Mouse (Mus musculus): ENCODE measurements around the gene Bcl2l2.

Bcl2l2 gene

DNA sequence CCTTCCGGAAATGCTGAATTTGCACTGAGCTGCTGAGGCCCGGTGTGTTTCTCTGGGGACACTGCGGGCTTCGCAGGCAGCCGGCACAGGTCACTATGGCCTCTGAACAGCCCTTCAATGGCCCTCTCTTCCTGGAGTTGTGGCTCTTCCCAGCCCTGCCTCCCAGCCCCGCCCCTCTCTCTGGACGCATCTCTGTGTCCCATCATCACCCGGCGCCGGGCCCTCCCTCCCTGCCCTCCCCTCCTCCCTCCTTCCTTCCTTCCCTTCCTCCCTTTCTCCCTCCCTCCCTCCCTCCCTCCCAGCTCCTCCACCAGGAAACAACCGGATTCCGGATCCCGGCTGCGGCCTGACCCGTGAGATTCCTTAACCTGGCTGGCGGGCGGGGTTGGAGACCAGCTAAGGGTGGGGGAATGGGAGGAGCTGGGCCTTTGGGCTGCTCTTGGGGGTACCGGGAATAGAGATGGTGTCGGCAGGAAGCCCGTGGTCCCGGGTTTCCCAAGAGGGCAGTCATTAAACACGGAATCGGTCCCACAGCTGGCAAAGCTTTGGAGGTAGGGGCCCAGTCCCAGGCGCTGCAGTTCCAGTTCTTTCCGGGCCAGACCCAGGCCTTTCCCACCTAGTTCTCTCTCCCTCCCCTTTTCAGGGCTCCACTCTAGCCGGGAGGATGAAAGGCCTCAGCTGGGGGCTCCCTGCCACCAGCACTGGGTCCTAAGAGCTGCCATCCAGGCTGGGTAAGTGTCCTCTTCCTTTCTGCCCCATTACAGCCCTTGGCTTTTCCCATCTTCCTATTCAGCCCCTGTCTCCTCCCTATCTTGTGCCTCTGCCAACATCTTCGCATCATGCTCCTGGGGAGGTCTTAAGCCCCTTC, at the start of gene Bcl2l2, which contains the start of gene Gm20521:
TSS of gene Bcl2l2 (plus strand) at position 224 of the 868 bp plus-strand sequence.
TSS of gene Gm20521 (plus strand) at position 288 of the 868 bp plus-strand sequence.
- DNase-seq (ENCODE audit: low read depth), result no peak

DNA sequence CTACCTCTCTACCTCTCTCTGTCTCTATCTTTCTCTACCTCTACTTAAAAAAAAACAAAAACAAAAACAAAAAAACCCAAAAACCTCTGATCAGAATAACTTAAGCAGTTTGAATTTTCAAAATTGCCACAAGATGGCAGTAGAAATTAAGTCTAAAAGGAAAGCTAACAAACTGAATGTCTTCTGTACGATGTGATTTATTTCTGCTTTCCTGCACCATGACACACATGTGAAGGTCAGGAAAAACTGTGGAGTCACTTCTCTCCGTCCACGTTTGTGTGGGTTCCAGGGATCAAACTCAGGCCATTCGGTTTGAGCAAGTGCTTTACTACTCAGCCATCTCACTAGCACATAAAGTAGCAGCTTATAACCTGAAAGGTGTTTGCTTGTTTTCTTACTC, 39.7 kb upstream of the Bcl2l2 start:
- DNase-seq (ENCODE audit: low read depth), result peak; percentile 38

DNA sequence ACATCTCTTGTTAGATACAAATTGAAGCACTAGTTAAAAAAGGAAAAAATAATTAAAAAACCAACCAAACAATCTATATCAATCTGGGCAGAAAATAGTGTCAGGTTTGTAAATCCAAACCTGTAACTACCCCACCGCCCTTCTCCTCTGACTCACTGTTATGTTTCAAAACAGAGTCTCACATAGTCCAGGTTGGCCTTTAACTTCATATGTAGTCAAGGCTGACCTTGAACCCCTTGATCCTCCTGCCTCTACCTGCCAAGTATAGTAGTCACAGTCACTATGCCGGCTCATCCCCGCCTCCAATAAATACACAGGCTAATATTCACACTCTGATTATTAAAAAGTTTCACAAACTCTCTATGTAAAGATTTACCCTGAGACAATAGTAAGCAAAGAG, 27.5 kb upstream of the Bcl2l2 start:
- DNase-seq (ENCODE audit: low read depth), result no peak

DNA sequence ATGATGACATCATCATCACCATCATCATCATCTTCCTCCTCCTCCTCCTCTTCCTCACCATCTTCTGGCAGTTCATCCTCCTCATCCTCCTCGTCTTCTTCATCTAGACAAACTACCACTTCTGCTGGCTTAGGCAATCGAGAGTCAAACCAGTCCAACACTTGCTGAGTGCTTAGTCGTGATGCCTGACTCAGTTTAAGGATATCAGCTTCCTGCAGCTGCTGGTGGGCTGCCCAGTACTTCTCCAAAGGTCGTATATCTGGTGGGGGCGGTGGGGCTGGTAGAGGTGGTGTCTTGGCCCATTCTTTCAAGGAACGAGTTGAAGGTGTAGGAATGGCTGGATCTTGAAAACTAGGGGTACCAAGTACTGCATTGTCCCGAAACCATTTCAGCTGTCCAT, 26.5 kb upstream of the Bcl2l2 start:
- DNase-seq (ENCODE audit: low read depth), result no peak

DNA sequence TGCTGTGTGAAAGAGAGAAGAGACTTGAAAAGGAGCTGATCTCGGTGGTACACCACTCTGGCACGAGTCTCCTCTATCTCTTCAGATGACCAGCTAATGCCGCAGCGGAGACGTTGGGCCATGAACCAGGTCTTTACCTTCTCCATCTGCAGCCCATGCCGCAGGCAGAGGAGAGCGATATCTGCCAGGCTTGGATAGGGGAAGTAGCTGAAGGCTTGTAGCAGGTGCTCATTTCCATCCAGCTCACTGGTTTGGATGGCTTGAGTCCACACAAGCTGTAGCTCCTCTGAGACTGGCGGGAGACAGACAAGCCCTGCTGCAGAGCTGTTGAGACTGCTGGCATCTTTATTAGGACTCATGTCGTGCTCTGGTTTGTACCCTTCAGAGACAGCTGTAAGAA, 25.3 kb upstream of the Bcl2l2 start:
- no peak for DNase-seq (ENCODE audit: low read depth)

DNA sequence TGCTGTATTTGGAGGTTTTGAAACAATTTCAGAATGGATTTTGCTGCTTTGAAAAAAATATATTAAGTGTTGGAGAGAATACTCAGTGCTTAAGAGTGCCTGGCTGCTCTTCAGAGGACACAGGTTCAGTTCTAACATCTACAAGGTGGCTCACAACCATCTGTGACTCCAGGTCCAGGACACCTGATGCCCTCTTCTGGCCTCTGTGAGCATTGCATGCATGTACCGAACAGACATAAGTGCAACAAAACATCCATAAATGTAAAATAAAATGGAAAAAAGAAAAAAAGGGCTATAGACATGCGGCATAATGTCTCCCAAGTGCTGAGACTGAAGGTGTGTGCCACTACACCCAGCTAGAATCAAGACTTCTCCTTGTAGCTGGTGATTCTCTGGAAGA, 22.7 kb upstream of the Bcl2l2 start:
- no peak for DNase-seq (ENCODE audit: low read depth)

DNA sequence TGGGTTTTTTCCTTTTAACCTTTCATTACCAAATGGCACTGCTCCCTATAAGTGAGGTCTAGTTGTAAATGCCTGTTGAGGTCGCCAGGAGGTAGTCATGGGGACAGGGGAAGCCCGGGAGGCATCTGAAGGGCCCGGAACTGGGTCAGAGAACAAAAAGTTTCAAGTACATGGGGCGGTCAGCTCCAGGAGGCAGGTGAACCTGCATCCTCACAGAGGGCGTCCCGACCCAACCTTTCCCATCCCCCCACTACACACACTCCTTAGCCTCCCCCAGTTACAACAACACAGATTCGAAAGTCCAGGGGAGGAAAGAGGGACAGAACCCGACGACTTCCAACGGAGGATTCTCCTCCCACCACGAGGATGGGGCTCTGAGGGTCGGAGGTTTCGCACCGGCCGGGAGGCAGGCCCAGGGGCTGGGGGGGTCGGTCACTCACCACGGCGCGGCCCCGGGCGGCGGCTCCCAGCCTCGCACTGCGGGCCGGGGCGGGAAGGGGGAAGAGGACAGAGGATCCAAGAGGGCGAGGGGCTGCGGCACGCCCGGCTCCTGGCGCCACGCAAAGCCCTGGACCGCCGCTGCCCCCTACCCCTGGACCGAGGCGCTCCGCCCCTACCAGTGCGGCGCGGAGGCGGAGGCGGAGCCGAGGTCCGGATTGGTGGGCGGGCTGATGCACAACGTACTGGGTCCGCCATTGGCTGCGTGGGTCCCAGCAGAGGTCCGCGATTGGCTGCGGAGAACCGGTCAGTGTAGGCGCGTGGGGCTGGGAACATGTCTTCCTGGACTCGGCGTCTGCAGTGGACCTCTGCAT, 19.5 kb upstream of the Bcl2l2 start:
- DNase-seq (ENCODE audit: low read depth), result peak; percentile 81

DNA sequence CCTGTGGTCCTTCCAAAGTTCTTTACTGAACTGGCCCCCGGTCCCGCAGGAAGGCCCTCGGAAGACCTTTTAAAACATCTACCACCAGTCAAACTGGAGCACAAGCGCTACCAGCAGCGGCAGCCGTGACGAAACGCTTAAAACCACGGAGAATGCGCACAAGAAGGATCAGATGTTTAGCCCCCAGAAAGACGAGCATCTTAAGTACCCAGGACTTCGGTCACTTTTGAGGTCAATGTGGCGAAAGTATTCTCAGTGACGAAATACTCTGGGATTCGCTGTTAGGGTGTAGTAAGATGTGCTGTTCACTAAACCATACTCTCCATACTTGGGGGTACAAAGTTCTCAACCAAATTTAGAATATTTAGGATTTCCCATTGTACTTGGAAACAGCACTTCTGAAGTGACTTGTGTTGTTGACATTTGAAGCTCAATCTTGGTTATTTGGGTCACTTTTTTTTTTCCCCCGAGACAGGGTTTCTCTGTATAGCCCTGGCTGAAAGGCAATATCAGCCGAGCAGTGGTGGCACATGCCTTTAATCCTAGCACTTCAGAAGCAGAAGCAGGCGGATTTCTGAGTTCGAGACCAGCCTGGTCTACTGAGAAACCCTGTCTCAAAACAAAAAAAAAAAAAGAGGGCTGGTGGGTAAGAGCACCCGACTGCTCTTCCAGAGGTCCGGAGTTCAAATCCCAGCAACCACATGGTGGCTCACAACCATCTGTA, 18.7 kb upstream of the Bcl2l2 start:
- DNase-seq (ENCODE audit: low read depth), result no peak

DNA sequence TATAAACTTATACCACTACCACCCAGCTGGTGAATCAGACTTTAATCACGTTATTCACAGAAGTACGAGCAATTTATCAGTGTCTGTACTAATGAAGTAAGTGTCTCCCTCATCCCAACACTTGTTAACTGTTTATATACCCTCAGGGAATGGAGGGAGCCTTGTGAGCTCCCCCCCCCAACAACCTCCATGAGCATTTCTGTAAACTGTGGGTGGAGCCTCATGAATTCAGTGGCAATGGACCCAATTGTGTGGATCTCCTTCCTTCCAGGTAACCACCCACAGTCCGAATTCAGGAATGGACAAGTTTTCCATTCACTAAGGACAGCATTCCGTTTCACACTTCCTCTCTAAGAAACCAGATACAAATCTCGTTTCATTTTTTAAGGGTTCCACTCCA, 17.6 kb upstream of the Bcl2l2 start:
- no peak for DNase-seq (ENCODE audit: low read depth)

DNA sequence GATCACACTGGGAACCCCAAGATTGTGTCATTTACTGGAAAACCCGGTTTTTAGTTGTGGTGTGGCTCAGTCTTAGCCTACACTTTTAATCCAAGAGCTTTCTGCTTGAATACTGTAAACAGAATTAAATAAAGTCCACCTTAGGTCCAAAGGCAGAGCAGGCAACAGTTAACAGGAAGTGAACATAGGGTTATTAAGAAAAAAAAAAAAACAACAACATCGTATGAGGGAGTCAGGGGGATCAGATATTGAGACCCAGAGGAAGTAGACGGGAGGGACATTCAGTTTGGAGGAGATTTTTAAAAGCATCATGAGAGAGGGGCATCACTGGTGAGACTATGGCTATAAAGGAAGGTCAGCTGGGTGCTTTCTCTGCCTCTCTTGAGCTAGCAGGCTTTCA, 16.9 kb upstream of the Bcl2l2 start:
- no peak for DNase-seq (ENCODE audit: low read depth)

DNA sequence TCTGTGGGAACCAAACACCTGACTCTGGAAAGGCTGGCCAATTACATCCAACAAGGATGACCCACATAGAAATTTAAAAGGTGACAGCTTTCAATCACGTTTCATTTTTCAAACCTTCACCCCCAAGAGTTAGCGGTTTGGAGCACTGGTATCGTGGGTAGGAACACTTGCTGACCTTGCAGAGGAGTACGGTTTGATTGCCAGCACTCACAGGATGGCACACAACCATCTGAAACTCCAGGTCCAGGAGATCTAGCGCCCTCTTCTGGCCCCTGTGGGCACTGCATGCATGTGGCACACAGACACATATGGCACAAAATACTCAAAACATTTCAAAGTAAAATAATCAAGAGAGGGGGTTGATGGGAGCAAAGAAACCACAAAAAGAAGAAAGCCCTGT, 16.2 kb upstream of the Bcl2l2 start:
- DNase-seq (ENCODE audit: low read depth), result no peak

DNA sequence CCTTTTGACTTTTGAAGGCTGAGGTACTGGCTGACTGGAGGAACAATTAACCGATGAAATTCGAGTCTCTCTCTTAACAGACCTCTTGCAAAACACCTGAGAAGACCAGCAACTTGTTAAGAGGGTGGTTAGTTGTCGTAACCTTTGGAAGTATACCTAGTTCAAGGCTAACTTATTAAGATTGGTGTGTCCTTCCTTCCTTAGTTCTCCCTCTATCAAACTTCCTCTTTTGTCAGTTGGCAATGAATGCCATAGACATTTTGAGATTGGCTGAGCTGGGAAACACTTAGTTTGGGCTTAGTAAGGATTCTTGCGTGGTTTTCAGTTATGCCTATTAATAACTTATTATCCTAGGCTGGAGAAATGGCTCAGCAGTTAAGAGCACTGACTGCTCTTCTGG, 15.2 kb upstream of the Bcl2l2 start:
- DNase-seq (ENCODE audit: low read depth), result no peak

DNA sequence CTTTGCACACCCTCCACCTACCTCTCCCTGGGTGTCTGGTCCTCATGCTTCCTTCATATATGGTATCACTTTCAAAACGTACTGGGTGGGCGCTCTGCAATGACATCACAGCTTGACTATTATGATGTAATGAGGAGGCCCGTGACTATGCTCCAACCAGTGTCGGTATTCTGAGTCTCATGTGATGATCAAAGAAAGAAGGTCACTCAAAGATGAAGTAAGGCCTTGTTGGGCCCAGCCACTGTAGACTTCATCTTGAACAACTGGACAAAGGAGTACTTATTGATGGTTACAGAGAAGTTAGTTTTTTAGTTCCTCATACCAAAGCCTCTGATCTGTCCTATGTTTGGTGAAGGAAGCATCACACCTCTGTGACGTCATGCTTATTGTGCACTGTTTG, 12.3 kb upstream of the Bcl2l2 start, which contains the start of gene Homez:
TSS of gene Homez (minus strand) at position 101 of the 400 bp plus-strand sequence.
- DNase-seq (ENCODE audit: low read depth), result no peak

DNA sequence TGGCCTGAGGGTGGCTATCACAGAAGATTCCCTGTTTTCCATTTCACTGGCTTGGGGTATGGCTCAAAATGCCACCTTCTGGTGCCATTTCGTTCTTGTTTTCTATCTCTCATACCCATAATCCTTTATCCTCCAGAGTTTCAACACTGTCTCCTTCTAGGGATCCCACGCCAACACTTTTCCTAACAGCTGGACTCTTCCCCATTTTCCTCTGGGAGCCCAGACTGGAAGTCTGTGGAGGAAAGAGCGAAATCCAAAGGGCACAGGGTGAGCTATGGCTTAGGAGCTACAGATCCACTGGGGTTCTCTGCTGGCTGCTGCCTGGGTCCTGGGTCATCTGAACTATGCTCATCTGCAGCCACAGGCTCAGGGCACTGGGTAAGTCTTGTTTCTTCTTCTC, 9.0 kb upstream of the Bcl2l2 start:
- no peak for DNase-seq (ENCODE audit: low read depth)

DNA sequence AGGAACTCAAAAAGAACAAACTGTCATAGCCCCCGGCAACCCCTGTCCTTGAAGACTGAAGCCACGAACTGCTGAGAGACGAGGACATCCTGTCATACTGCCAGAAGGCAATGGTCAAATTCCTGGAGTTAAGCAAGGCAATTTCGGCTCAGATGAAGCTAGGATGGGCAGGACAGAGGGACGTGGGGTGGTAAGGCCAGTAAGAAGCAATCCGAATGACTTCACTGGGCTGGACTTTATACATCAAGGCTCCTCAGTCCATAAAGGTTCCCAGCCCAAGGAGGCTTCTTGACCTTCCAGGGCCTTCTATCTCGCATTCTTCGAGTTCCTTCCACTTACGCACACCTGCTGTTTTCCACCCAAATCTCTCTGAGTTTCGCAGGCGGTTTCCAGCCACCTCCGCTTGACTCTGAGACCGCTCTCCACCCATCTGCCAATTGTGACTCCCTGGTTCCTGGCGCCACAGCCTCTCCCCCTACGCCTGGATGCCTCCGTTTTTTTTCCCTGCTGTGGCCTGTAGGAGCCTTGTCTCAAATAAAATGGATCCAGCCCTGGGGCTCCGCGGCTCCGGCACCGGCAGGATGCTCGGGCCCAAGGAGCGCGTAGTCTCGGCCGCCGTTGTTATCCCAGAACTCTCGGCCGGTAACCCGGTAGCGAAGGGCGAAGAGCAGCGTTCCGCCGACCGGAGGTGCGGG, 7.2 kb upstream of the Bcl2l2 start:
- no peak for DNase-seq (ENCODE audit: low read depth)

DNA sequence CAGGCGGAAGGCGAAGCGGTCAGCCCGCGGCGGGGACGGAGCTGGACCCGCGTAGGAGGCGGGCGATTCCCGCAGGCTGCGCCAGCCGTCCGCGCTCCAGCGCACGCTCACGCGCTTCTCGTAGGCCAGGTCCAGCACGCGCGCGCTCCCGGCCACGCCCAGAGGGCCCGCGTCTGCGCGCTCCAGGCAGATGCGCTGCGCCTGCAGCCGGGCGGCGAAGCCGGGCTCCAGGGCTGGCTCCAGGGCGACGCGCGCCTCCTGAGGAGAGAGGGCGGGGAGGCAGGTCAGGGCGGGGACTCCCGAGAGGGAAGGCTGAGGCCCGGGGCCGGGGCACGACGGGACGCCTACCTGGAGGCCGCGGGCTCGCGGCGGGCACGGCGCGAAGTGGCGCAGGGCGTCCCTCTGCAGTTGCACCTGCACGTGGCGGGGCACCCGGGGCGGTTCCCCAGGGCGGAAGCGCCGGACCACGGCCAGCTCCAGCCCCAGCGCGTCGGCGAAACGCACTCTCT, 6.6 kb upstream of the Bcl2l2 start:
- DNase-seq (ENCODE audit: low read depth), result no peak

DNA sequence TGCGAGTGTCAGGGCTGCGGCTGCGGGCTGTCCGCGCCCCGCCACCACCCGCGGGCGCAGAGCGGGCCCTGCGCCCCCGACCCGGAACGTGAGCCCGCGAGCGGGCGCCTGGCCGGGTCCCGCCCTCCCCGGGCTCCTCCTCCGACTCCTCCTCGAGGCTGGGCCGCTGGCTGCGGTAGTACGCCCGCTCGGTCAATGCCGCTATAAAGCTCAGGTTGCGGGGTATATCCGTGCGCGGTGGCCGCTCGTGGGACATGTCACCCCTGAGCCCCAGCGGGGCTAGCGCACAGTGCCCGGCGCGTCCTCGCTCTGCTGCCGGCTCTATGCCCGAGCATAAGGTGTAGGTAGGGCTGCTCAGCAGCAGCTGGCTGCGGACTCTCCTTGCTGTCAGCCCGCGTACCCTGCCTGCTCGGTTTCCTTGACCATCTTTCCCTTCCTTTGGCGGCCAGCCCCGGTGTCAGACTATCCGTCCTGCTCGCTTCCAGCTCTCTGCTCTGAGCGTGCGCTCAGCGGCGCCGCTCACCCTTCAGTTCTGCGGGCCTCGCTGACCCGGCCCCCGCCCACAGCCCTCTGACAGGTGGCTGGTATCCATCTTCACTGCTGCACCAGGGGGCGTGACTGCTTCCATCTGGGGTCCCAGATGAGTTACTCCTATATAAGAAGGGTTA, 6.0 kb upstream of the Bcl2l2 start, which contains the start of gene Ppp1r3e:
TSS of gene Ppp1r3e (minus strand) at position 503 of the 668 bp plus-strand sequence.
- DNase-seq (ENCODE audit: low read depth), result no peak

DNA sequence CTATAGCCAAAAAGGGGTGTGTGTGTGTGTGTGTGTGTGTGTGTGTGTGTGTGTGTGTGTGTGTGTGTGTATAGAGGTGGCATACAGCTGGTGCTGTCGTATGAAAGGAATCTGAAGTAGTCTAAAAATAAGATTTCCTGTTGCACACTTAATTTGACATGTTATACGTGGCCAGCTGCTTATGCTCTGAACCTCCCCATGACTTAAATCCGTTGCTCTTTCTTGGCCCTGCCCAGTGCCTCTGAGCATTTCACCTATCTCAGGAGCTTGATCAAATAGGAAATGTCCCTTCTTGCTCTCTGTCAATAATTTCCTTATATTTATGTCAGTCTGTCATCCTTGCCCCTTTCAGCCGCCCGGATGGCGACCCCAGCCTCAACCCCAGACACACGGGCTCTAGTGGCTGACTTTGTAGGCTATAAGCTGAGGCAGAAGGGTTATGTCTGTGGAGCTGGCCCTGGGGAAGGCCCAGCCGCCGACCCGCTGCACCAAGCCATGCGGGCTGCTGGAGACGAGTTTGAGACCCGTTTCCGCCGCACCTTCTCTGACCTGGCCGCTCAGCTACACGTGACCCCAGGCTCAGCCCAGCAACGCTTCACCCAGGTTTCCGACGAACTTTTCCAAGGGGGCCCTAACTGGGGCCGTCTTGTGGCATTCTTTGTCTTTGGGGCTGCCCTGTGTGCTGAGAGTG, 990 bp downstream of the Bcl2l2 start:
- DNase-seq (ENCODE audit: low read depth), result no peak

DNA sequence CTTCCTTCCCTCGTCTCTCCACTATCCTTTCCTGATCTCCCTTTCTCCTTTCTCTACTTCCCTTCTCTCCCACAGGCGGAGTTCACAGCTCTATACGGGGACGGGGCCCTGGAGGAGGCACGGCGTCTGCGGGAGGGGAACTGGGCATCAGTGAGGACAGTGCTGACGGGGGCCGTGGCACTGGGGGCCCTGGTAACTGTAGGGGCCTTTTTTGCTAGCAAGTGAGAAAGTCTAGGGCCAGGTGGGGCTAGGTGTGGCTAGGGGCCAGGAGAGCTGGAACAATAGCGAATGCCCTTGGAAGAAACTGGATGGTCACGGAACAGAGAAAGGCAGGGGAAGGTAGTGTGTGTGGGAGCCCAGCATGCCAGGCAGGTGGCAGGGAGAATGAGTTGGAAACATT, 2.1 kb downstream of the Bcl2l2 start:
- DNase-seq (ENCODE audit: low read depth), result no peak

DNA sequence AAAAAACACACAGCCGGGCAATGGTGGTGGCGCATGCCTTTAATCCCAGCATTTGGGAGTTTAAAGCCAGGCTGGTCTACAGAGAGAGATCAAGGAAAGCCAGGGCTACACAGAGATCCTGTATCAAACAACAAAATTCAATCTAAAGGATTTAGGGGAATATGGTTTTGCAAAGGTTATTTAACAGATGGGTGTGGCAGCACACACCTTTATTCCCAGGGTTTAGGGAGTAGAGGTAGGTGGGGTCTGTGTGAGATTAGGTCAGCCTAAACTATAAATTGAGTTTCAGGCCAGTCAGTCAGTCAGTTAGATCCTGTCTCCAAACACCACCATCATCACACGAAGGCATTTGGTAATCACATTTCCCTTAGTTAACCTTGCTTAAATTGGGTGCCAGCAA, 9.0 kb downstream of the Bcl2l2 start, which contains the start of gene Pabpn1:
TSS of gene Pabpn1 (plus strand) at position 301 of the 400 bp plus-strand sequence.
- DNase-seq (ENCODE audit: low read depth), result no peak

Measured in c-Kit-positive CD71-negative TER-119-negative erythroid progenitor cells, embryonic 14.5 days (primary cell).